Mouse (Mus musculus) megakaryocyte progenitor cell, adult 5-6 weeks (primary cell): ENCODE measurements around the gene Fign. TPM values are rescaled to one million over a fixed set of nuclear protein-coding genes. Genes with fewer than 3 reads are reported as not detected.

Experiments used
- ATAC-seq: replicated peaks from 2 replicates; pipeline ENCODE4 v1.8.0; 2016; ENCODE audit warnings: mild to moderate bottlenecking, moderate TSS enrichment, inconsistent platforms; ENCODE audit not compliant: poor library complexity
- total RNA-seq, 2 experiments: library from RNA; stranded (forward) in 1 of 2; stranded (reverse) in 1 of 2; fragments of 157-497, 149-512 nt in 1 of 2; fragments of 200-1000 nt in 1 of 2; gene quantifications; 2 replicates each; pipeline versions ENCODE4 v1.2.3 to v1.2.4; 2015 to 2017

The Fign gene
- total RNA-seq, 2 experiments from 2014 or later: not detected

DNA sequence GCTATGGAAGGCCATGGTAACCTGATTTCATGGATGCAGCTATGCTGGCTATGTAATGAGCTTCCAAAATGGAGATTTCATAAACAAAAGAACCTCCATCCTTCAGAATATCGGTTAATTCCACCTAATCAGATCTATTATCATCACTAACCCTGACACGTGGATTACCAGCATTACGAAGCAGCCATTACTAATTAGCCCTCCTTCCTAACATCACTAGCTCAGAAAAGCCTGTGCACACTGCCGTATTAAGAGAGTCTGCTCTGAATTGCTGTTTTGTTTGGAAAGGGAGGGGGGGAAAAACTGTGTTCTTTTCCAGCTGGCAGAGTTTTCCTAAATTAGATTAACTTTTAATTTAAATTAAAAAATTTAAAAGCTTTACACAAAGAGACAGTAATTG, 32.3 kb downstream of the Fign start:
- no peak for ATAC-seq

GRCm38 (mm10) chr2:64059477-64059876, 38.4 kb downstream of the Fign start:
- ATAC-seq: no peak

DNA sequence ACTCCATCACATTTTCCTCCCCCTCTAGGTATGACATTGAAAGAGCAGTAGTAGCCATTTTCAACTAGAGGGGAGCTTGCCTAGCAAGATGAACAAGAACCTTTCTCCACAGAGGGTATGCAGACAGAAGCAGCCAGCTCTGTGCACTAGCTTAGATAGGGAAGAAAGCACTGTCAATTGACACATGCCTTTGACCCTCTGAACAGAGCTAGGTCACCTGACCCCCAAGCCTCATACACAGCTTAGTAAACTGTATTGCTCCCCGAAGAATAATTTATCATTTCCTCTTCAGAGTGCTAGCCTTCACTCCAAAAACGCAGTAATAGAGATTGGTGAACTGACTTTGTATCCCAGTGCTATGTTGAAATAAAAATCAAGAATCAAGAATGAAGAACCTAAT, 49.7 kb downstream of the Fign start:
- ATAC-seq: no peak

- no peak for ATAC-seq
Measured at GRCm38 (mm10) chr2:64043099-64043498, 54.7 kb downstream of the Fign start.

DNA sequence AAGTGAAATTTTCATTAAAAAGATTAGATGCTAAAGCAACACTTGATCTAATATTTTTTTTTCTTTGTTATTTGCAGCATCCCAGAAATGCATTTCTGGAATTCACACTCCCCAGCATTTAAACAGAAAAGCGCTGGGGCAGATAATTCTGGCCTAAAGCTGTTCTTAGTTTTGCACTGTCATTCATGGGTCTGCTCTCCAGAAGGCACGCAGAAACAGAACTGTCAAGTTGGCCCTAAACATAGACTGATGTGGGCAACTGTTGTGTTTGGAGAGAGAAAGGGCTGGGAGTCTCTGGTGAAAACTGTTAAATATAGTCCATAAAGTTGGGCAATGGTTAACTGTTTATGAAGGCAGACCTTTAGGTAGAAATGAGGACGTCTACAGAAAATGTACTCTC, 62.4 kb downstream of the Fign start:
- ATAC-seq: no peak

GRCm38 (mm10) chr2:64033871-64034270, 64.0 kb downstream of the Fign start:
- no peak for ATAC-seq

DNA sequence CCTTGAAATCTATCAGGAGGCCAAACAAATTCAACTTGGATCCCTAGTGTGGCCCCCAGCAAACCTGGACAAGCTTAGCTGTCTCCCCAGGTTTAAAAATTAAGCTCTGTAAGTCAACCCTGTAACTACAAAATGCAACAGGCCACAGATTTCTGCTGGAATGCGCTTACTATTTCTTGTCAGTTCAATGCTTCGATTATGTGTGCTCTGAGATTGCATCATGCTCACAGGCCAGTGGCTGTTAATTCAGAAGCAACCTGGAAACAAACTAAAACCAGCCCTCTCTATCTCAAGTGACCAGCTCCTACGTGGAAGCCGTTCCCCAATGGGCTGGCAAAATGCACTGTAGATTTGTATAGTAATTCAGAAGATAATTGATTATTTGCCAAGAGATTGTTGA, 71.9 kb downstream of the Fign start:
- ATAC-seq: no peak

- no peak for ATAC-seq
Measured at GRCm38 (mm10) chr2:63994304-63995023, 103.4 kb downstream of the Fign start.

- no peak for ATAC-seq
Measured at GRCm38 (mm10) chr2:63985426-63985825, 112.4 kb downstream of the Fign start.

DNA sequence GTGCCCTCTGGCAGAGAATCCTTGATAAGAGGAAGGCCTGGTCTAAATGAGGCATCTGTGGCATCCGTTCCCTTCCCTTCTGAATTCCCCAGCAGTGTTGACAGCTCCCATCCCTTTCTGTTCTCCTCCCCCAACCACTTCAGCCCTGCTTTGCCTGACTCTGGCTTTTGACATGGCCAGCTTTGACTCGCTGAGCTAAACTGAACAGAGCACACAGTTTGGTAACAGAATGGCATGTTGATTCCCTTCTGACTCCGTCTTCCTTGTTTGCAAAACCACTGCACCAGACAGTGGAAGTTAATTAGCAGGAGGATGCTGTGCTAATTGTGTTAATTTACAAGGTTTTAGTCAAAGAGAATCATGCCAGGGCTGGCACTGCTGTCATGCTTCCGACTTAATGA, 115.5 kb downstream of the Fign start:
- no peak for ATAC-seq

DNA sequence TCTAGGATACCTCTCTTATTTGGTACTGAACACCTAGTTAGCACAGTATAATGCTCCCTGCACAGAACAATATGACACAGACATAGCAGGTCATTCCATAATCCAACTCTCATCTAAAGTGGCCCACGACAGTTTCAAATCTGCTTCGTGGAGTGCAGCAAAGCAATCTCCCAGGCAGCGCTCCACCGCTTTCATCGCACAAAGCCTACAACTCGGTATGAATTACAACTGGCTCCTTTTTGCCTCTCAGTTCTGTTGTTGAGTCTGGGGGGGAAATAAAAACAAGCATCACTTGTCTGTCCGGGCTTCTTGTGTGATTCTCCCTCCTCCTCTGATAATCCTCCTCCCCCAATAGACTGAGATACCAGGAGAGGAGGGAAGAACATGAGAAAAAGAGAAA, 116.4 kb downstream of the Fign start:
- no peak for ATAC-seq

GRCm38 (mm10) chr2:63969633-63970032, 128.2 kb downstream of the Fign start:
- no peak for ATAC-seq

- ATAC-seq: no peak
Measured at GRCm38 (mm10) chr2:63931041-63931440, 166.8 kb downstream of the Fign start.

DNA sequence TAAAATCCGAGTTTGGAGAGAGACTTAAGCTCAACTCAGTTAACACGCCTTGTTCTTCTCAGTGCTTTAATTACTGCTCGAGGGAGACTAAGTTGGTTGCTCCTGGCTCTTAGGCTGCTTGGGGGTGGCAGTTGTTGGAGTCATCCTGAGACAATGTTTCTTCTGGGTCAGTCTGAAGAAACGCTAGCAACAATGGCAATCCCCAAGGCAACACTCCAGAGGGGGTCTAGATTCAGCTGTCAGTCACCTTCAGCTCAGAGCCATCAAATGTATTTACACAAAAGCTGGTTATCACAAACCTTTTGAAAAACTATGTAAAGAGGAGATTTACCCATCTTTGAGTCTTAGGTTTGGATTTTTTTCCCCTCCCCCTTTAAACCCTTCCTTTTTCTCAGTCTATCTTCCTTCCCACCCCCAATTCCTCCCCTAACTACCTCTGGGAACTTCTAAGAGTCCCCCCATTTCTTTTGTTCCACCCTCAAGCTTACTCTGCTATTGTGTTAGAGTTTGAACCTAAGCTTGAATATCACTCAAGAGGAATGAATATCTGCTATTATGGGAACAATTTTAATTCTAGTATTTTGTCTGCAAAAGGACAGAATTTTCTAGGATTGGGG, 171.2 kb downstream of the Fign start:
- no peak for ATAC-seq

DNA sequence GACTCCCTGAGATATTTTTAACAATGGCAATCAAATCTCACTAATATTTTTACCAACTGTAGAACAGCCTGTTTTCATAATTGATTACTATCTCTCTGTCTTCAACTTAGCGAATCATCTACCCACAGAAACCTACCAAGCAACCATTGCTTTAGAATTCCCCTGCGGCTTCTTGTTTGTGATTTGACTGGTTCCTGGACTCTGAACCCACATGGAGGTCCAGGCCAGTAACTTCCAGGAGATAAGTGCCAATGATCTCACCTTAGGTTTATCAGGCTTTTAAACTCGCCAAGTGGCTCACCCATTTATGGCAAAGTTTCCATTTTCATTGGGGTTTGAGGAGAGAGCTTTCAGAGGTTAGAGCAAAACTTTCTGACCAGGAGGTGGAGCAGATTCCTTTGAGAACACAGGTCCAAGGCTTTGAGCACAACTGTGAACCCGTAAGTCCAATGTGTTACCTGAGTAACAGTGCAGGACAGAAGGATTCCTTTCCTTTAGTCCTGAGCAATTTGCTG, 172.1 kb downstream of the Fign start:
- no peak for ATAC-seq
